Mouse (Mus musculus): ENCODE data around the gene Tbc1d10a. TPM values are rescaled to one million over a fixed set of nuclear protein-coding genes. Genes with fewer than 3 reads are reported as not detected.

Gene Tbc1d10a
- polyA plus RNA-seq, 1 experiment from 2014 or later = 20.9 TPM

DNA sequence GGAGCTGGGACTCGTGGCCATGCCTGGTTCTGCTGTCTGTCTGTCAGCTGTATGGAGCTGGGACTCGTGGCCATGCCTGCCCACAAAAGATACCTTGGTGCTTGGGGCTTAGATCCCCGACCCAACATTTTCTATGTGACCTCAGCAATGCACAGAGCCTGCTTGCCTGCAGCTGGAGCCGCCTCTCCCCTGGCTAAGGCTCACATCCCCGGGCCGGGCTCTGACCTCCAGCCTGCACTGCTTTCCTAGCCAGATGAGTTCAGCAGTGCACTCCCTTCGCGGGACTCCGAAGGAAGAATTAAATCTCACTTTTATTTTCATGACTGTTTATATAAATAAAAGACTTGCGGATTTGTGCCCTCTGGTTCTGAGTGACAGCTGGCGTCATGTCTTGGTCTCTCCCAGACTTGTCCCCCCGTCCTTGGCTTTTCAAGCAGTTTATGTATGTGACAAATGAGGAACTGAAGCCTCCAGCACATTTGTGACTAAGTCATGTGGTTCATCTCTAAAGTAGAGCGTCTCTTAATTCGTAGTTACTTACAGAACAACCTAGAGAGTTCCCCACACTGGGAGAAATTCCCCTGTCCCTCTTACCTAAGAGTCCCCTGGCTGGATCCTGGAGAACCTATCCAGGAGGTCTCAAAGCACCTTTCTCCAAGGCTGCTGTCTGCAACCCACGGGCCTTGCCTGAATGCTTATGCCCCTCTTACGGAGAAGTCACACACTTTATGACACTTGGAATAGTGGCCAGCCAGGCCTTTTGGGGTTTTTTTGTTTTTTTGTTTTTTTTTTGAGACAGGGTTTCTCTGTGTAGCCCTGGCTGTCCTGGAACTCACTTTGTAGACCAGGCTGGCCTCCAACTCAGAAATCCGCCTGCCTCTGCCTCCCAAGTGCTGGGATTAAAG lies 35.7 kb downstream of the Tbc1d10a start:
- no peak for ATAC-seq (ENCODE audit: insufficient read depth)
- Histone ChIP-seq H3K27me3 (ENCODE audit: insufficient read depth, low read length) (no peaks in the 10 kb centered on the region), H3K4me1 (ENCODE audit: insufficient read depth) (no peaks in the 10 kb centered on the region; the same call in 1 of the 2 replicates), H3K9ac (no peak overlapping the region), H3K4me2 (no peak overlapping the region), H3K9me3 (ENCODE audit: low read depth, low read length) (no peaks in the 10 kb centered on the region), H3K27ac (ENCODE audit: low read depth) (no peak overlapping the region), H3K36me3 (ENCODE audit: insufficient read depth) (no peaks in the 10 kb centered on the region), H3K4me3 (ENCODE audit: low read depth, low read length) (no peak overlapping the region)
- 53% methylated on average over 17 of the region's 17 CpGs for WGBS
- no peak for DNase-seq
- TF ChIP-seq CTCF (IDR thresholded peaks at IDR 0.05; ENCODE audit: low read depth) = no peak

GRCm38 (mm10) chr11:4223393-4224188 lies 37.0 kb downstream of the Tbc1d10a start:
- no peaks in the 10 kb centered on the region for H3K36me3 ChIP-seq (ENCODE audit: insufficient read depth)
- H3K4me3 ChIP-seq (ENCODE audit: low read depth, low read length) = no peak overlapping the region
- no peaks in the 10 kb centered on the region for H3K9me3 ChIP-seq (ENCODE audit: low read depth, low read length)
- 25% methylated on average over 7 of the region's 7 CpGs for WGBS
- no peak overlapping the region for H3K4me2 ChIP-seq
- no peak overlapping the region for H3K27ac ChIP-seq (ENCODE audit: low read depth)
- no peak overlapping the region; the same call in 1 of the 2 replicates for H3K9ac ChIP-seq
- DNase-seq (no peak), ATAC-seq (ENCODE audit: insufficient read depth) (no peak)
- no peaks in the 10 kb centered on the region for H3K4me1 ChIP-seq (ENCODE audit: insufficient read depth)
- H3K27me3 ChIP-seq (ENCODE audit: insufficient read depth, low read length) = no peaks in the 10 kb centered on the region
- no peak for TF ChIP-seq CTCF (IDR thresholded peaks at IDR 0.05; ENCODE audit: low read depth)

GRCm38 (mm10) chr11:4224223-4224622 lies 37.6 kb downstream of the Tbc1d10a start:
- no peaks in the 10 kb centered on the region for H3K36me3 ChIP-seq (ENCODE audit: insufficient read depth)
- TF ChIP-seq CTCF (IDR thresholded peaks at IDR 0.05; ENCODE audit: low read depth) = no peak
- no peak overlapping the region for H3K4me3 ChIP-seq (ENCODE audit: low read depth, low read length)
- no peak for DNase-seq
- no peak for ATAC-seq (ENCODE audit: insufficient read depth)
- no peak overlapping the region for H3K27ac ChIP-seq (ENCODE audit: low read depth)
- H3K4me2 ChIP-seq = no peak overlapping the region
- no peaks in the 10 kb centered on the region for H3K27me3 ChIP-seq (ENCODE audit: insufficient read depth, low read length)
- WGBS = 40% methylated on average over 2 of the region's 2 CpGs
- H3K9ac ChIP-seq = no peak overlapping the region
- H3K9me3 ChIP-seq (ENCODE audit: low read depth, low read length) = no peaks in the 10 kb centered on the region
- no peaks in the 10 kb centered on the region for H3K4me1 ChIP-seq (ENCODE audit: insufficient read depth)

DNA sequence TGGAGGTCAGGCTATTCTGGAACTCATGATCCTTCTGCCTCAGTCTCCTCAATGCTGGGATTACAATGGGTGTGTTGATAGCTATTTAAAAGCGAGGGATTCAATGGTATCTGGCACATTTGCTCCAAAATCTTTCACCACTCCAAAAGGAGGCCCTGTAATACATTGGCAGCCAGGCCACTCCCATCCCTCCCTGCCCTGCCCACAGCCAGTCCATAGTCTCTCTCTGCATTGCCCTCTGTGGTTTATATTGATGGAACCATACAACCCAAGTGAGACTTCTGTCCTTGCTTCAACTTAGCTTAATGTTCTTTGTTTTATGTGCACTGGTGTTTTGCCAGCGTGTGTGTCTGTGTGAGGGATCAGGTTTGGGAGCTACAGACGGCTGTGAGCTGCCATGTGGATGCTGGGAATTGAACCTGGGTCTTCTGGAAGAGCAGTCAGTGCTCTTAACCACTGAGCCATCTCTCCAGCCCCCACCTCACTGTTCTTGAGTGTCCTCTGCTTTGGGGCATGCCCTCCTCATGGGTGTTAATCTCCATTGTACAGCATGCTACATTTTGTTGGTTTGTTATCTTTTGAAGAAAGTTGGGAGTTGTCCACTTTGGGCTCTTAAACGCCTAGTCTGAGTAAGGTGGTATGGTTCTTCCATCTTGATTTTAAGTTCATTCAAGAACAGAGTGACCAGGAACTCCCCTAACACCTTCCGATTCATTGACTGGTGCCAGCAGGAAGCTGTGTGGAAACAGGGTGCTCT lies 40.2 kb downstream of the Tbc1d10a start:
- DNase-seq = no peak
- Histone ChIP-seq H3K4me2 (no peak overlapping the region), H3K4me1 (ENCODE audit: insufficient read depth) (no peaks in the 10 kb centered on the region), H3K27ac (ENCODE audit: low read depth) (no peak overlapping the region), H3K9me3 (ENCODE audit: low read depth, low read length) (no peaks in the 10 kb centered on the region), H3K36me3 (ENCODE audit: insufficient read depth) (no peaks in the 10 kb centered on the region), H3K4me3 (ENCODE audit: low read depth, low read length) (no peak overlapping the region), H3K27me3 (ENCODE audit: insufficient read depth, low read length) (no peaks in the 10 kb centered on the region), H3K9ac (no peak overlapping the region)
- ATAC-seq (ENCODE audit: insufficient read depth) = no peak
- 74% methylated on average over 5 of the region's 5 CpGs for WGBS
- TF ChIP-seq CTCF (IDR thresholded peaks at IDR 0.05; ENCODE audit: low read depth) = no peak

GRCm38 (mm10) chr11:4228463-4228862 lies 41.9 kb downstream of the Tbc1d10a start:
- no peak overlapping the region for H3K4me2 ChIP-seq
- H3K9me3 ChIP-seq (ENCODE audit: low read depth, low read length) = no peaks in the 10 kb centered on the region
- no peak overlapping the region for H3K4me3 ChIP-seq (ENCODE audit: low read depth, low read length)
- no peak for TF ChIP-seq CTCF (IDR thresholded peaks at IDR 0.05; ENCODE audit: low read depth)
- H3K4me1 ChIP-seq (ENCODE audit: insufficient read depth) = no peaks in the 10 kb centered on the region
- 28% methylated on average over 8 of the region's 8 CpGs for WGBS
- H3K27me3 ChIP-seq (ENCODE audit: insufficient read depth, low read length) = no peaks in the 10 kb centered on the region
- no peak for ATAC-seq (ENCODE audit: insufficient read depth)
- H3K27ac ChIP-seq (ENCODE audit: low read depth) = no peak overlapping the region
- H3K9ac ChIP-seq = no peak overlapping the region
- DNase-seq = no peak
- H3K36me3 ChIP-seq (ENCODE audit: insufficient read depth) = no peaks in the 10 kb centered on the region

GRCm38 (mm10) chr11:4229841-4230240 lies 43.3 kb downstream of the Tbc1d10a start:
- WGBS = 45% methylated on average over 4 of the region's 4 CpGs
- no peak for ATAC-seq (ENCODE audit: insufficient read depth)

More at GRCm38 (mm10) chr11:4229841-4230240, 43.3 kb downstream of the Tbc1d10a start:
- TF ChIP-seq CTCF (IDR thresholded peaks at IDR 0.05; ENCODE audit: low read depth) = no peak
- Histone ChIP-seq H3K36me3 (ENCODE audit: insufficient read depth) (no peaks in the 10 kb centered on the region), H3K9ac (no peak overlapping the region), H3K4me1 (ENCODE audit: insufficient read depth) (no peaks in the 10 kb centered on the region), H3K9me3 (ENCODE audit: low read depth, low read length) (no peaks in the 10 kb centered on the region), H3K4me3 (ENCODE audit: low read depth, low read length) (no peak overlapping the region), H3K27me3 (ENCODE audit: insufficient read depth, low read length) (no peaks in the 10 kb centered on the region), H3K27ac (ENCODE audit: low read depth) (no peak overlapping the region), H3K4me2 (no peak overlapping the region)
- no peak for DNase-seq

Measured in lung, embryonic 14.5 days (tissue).